Mouse (Mus musculus): ENCODE data around the gene Micall1. TPM values are rescaled to one million over a fixed set of nuclear protein-coding genes. Genes with fewer than 3 reads are reported as not detected.

Micall1 gene
- polyA plus RNA-seq, 1 experiment from 2014 or later, result 12.5 TPM

GRCm38 (mm10) chr15:79111774-79112173 lies 3.1 kb downstream of the Micall1 start:
- 54% methylated on average over 4 of the region's 4 CpGs for WGBS
- ATAC-seq (ENCODE audit: insufficient number of reproducible peaks, insufficient read depth, low FRiP score, low read depth), result no peak
- peaks cover 19% of the 10 kb centered on the region for H3K36me3 ChIP-seq (ENCODE audit: control insufficient read depth, insufficient read depth, low read length)
- H3K4me3 ChIP-seq (ENCODE audit: low read depth, low read length), result no peak overlapping the region
- H3K9ac ChIP-seq (replicated peaks; ENCODE audit: low read depth, low read length), result no peak overlapping the region
- H3K9me3 ChIP-seq (ENCODE audit: control insufficient read depth, low read depth, low read length), result no peaks in the 10 kb centered on the region
- no peak overlapping the region for H3K27ac ChIP-seq (ENCODE audit: low read length)
- H3K4me1 ChIP-seq (ENCODE audit: control insufficient read depth, insufficient read depth, low read length), result peaks cover 22% of the 10 kb centered on the region; the same call in 1 of the 2 replicates
- no peaks in the 10 kb centered on the region for H3K27me3 ChIP-seq (ENCODE audit: control insufficient read depth, insufficient read depth, low read length)
- peak overlapping the region; percentile 98; the same call in 1 of the 2 replicates for H3K4me2 ChIP-seq (replicated peaks; ENCODE audit: low read depth, low read length)

- H3K27me3 ChIP-seq (ENCODE audit: control insufficient read depth, insufficient read depth, low read length), result no peaks in the 10 kb centered on the region
- H3K4me1 ChIP-seq (ENCODE audit: control insufficient read depth, insufficient read depth, low read length), result peaks cover 16% of the 10 kb centered on the region; the same call in 1 of the 2 replicates
- ATAC-seq (ENCODE audit: insufficient number of reproducible peaks, insufficient read depth, low FRiP score, low read depth), result no peak
- no peak overlapping the region for H3K27ac ChIP-seq (ENCODE audit: low read length)
- WGBS, result 54% methylated on average over 5 of the region's 5 CpGs
- H3K36me3 ChIP-seq (ENCODE audit: control insufficient read depth, insufficient read depth, low read length), result peaks cover 26% of the 10 kb centered on the region
- H3K9me3 ChIP-seq (ENCODE audit: control insufficient read depth, low read depth, low read length), result no peaks in the 10 kb centered on the region
- H3K4me2 ChIP-seq (replicated peaks; ENCODE audit: low read depth, low read length), result no peak overlapping the region
- H3K9ac ChIP-seq (replicated peaks; ENCODE audit: low read depth, low read length), result no peak overlapping the region
- H3K4me3 ChIP-seq (ENCODE audit: low read depth, low read length), result no peak overlapping the region
Measured at GRCm38 (mm10) chr15:79115276-79115675, 6.6 kb downstream of the Micall1 start.

GRCm38 (mm10) chr15:79119491-79119890 lies 10.8 kb downstream of the Micall1 start:
- WGBS, result 80% methylated on average over 9 of the region's 9 CpGs

GRCm38 (mm10) chr15:79122119-79122518 lies 13.4 kb downstream of the Micall1 start:
- Histone ChIP-seq H3K9me3 (ENCODE audit: control insufficient read depth, low read depth, low read length) (no peaks in the 10 kb centered on the region), H3K36me3 (ENCODE audit: control insufficient read depth, insufficient read depth, low read length) (peaks cover 46% of the 10 kb centered on the region), H3K27me3 (ENCODE audit: control insufficient read depth, insufficient read depth, low read length) (no peaks in the 10 kb centered on the region), H3K4me2 (replicated peaks; ENCODE audit: low read depth, low read length) (no peak overlapping the region), H3K4me3 (ENCODE audit: low read depth, low read length) (no peak overlapping the region), H3K27ac (ENCODE audit: low read length) (no peak overlapping the region), H3K9ac (replicated peaks; ENCODE audit: low read depth, low read length) (no peak overlapping the region), H3K4me1 (ENCODE audit: control insufficient read depth, insufficient read depth, low read length) (no peaks in the 10 kb centered on the region)
- 87% methylated on average over 4 of the region's 4 CpGs for WGBS
- no peak for ATAC-seq (ENCODE audit: insufficient number of reproducible peaks, insufficient read depth, low FRiP score, low read depth)

More at GRCm38 (mm10) chr15:79119491-79119890, 10.8 kb downstream of the Micall1 start:
- no peak overlapping the region for H3K4me3 ChIP-seq (ENCODE audit: low read depth, low read length)
- H3K9ac ChIP-seq (replicated peaks; ENCODE audit: low read depth, low read length), result no peak overlapping the region
- H3K9me3 ChIP-seq (ENCODE audit: control insufficient read depth, low read depth, low read length), result no peaks in the 10 kb centered on the region
- H3K27ac ChIP-seq (ENCODE audit: low read length), result no peak overlapping the region
- no peaks in the 10 kb centered on the region for H3K27me3 ChIP-seq (ENCODE audit: control insufficient read depth, insufficient read depth, low read length)
- H3K36me3 ChIP-seq (ENCODE audit: control insufficient read depth, insufficient read depth, low read length), result peaks cover 50% of the 10 kb centered on the region
- no peak for ATAC-seq (ENCODE audit: insufficient number of reproducible peaks, insufficient read depth, low FRiP score, low read depth)
- no peak overlapping the region for H3K4me2 ChIP-seq (replicated peaks; ENCODE audit: low read depth, low read length)
- no peaks in the 10 kb centered on the region for H3K4me1 ChIP-seq (ENCODE audit: control insufficient read depth, insufficient read depth, low read length)

- no peaks in the 10 kb centered on the region for H3K27me3 ChIP-seq (ENCODE audit: control insufficient read depth, insufficient read depth, low read length)
- H3K36me3 ChIP-seq (ENCODE audit: control insufficient read depth, insufficient read depth, low read length), result peaks cover 50% of the 10 kb centered on the region
- H3K27ac ChIP-seq (ENCODE audit: low read length), result no peak overlapping the region
- WGBS, result 79% methylated on average over 13 of the region's 13 CpGs
- H3K4me1 ChIP-seq (ENCODE audit: control insufficient read depth, insufficient read depth, low read length), result no peaks in the 10 kb centered on the region
- no peak for ATAC-seq (ENCODE audit: insufficient number of reproducible peaks, insufficient read depth, low FRiP score, low read depth)
- H3K4me2 ChIP-seq (replicated peaks; ENCODE audit: low read depth, low read length), result no peak overlapping the region
- H3K9ac ChIP-seq (replicated peaks; ENCODE audit: low read depth, low read length), result no peak overlapping the region
- H3K4me3 ChIP-seq (ENCODE audit: low read depth, low read length), result no peak overlapping the region
- no peaks in the 10 kb centered on the region for H3K9me3 ChIP-seq (ENCODE audit: control insufficient read depth, low read depth, low read length)
Measured at GRCm38 (mm10) chr15:79122546-79122945, 13.8 kb downstream of the Micall1 start.

- H3K4me3 ChIP-seq (ENCODE audit: low read depth, low read length), result no peak overlapping the region
- H3K9ac ChIP-seq (replicated peaks; ENCODE audit: low read depth, low read length), result no peak overlapping the region
- WGBS, result 83% methylated on average over 6 of the region's 6 CpGs
- H3K4me2 ChIP-seq (replicated peaks; ENCODE audit: low read depth, low read length), result no peak overlapping the region
- no peak for ATAC-seq (ENCODE audit: insufficient number of reproducible peaks, insufficient read depth, low FRiP score, low read depth)
- no peak overlapping the region for H3K27ac ChIP-seq (ENCODE audit: low read length)
- no peaks in the 10 kb centered on the region for H3K4me1 ChIP-seq (ENCODE audit: control insufficient read depth, insufficient read depth, low read length)
- H3K9me3 ChIP-seq (ENCODE audit: control insufficient read depth, low read depth, low read length), result 0 out of 2 replicates have a peak, but pooled peaks cover 5% of the 10 kb centered on the region
- H3K36me3 ChIP-seq (ENCODE audit: control insufficient read depth, insufficient read depth, low read length), result peaks cover 57% of the 10 kb centered on the region
- H3K27me3 ChIP-seq (ENCODE audit: control insufficient read depth, insufficient read depth, low read length), result no peaks in the 10 kb centered on the region
Measured at GRCm38 (mm10) chr15:79123751-79124150, 15.1 kb downstream of the Micall1 start.

- H3K36me3 ChIP-seq (ENCODE audit: control insufficient read depth, insufficient read depth, low read length), result peaks cover 57% of the 10 kb centered on the region
- no peak overlapping the region for H3K4me2 ChIP-seq (replicated peaks; ENCODE audit: low read depth, low read length)
- H3K9ac ChIP-seq (replicated peaks; ENCODE audit: low read depth, low read length), result no peak overlapping the region
- no peak overlapping the region for H3K27ac ChIP-seq (ENCODE audit: low read length)
- no peak for ATAC-seq (ENCODE audit: insufficient number of reproducible peaks, insufficient read depth, low FRiP score, low read depth)
- WGBS, result 84% methylated on average over 10 of the region's 10 CpGs
- H3K9me3 ChIP-seq (ENCODE audit: control insufficient read depth, low read depth, low read length), result 0 out of 2 replicates have a peak, but pooled peaks cover 5% of the 10 kb centered on the region
- H3K27me3 ChIP-seq (ENCODE audit: control insufficient read depth, insufficient read depth, low read length), result no peaks in the 10 kb centered on the region
- no peak overlapping the region for H3K4me3 ChIP-seq (ENCODE audit: low read depth, low read length)
- no peaks in the 10 kb centered on the region for H3K4me1 ChIP-seq (ENCODE audit: control insufficient read depth, insufficient read depth, low read length)
Measured at GRCm38 (mm10) chr15:79124331-79124875, 15.7 kb downstream of the Micall1 start.

- no peak for ATAC-seq (ENCODE audit: insufficient number of reproducible peaks, insufficient read depth, low FRiP score, low read depth)
- 77% methylated on average over 13 of the region's 13 CpGs for WGBS
- Histone ChIP-seq H3K27me3 (ENCODE audit: control insufficient read depth, insufficient read depth, low read length) (no peaks in the 10 kb centered on the region), H3K4me1 (ENCODE audit: control insufficient read depth, insufficient read depth, low read length) (no peaks in the 10 kb centered on the region), H3K9me3 (ENCODE audit: control insufficient read depth, low read depth, low read length) (0 out of 2 replicates have a peak, but pooled peaks cover 5% of the 10 kb centered on the region), H3K27ac (ENCODE audit: low read length) (no peak overlapping the region), H3K4me2 (replicated peaks; ENCODE audit: low read depth, low read length) (no peak overlapping the region), H3K36me3 (ENCODE audit: control insufficient read depth, insufficient read depth, low read length) (peaks cover 58% of the 10 kb centered on the region), H3K9ac (replicated peaks; ENCODE audit: low read depth, low read length) (no peak overlapping the region), H3K4me3 (ENCODE audit: low read depth, low read length) (no peak overlapping the region)
Measured at GRCm38 (mm10) chr15:79126217-79126932, 17.7 kb downstream of the Micall1 start.
